Mouse (Mus musculus) activated CD4-positive, CD25-positive, alpha-beta regulatory T cell, adult 4 months (primary cell): ENCODE data around the gene Lgi2. TPM values are rescaled to one million over a fixed set of nuclear protein-coding genes. Genes with fewer than 3 reads are reported as not detected.

ENCODE experiments used
- ATAC-seq: one replicate; pipeline ENCODE4 v1.8.0; 2017
- polyA plus RNA-seq, 2 experiments: library from polyadenylated mRNA; unstranded; fragments of 100-300 nt; shearing (Covaris generic); gene quantifications; one replicate each; pipeline ENCODE4 v1.2.1; 2017

Gene Lgi2
- polyA plus RNA-seq, 2 experiments from 2014 or later: not detected

DNA sequence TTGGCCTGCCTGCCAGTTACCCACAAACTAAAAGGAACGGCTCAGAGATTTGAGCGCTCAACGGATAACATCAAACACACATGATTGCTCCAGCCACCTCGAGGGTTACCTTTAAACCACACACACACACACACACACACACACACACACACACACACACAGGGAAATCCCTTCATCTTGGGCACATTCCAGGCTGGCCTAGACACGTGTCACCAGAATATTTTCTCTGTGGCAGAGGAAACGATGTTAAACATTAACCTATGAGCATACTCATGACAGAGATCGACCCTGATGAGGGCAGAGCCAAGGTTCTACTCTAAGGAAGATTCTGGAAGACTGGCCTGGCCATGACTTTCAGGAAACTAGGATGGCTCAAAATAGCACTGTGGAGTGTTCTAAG lies 29.2 kb downstream of the Lgi2 start:
- no peak for ATAC-seq

DNA sequence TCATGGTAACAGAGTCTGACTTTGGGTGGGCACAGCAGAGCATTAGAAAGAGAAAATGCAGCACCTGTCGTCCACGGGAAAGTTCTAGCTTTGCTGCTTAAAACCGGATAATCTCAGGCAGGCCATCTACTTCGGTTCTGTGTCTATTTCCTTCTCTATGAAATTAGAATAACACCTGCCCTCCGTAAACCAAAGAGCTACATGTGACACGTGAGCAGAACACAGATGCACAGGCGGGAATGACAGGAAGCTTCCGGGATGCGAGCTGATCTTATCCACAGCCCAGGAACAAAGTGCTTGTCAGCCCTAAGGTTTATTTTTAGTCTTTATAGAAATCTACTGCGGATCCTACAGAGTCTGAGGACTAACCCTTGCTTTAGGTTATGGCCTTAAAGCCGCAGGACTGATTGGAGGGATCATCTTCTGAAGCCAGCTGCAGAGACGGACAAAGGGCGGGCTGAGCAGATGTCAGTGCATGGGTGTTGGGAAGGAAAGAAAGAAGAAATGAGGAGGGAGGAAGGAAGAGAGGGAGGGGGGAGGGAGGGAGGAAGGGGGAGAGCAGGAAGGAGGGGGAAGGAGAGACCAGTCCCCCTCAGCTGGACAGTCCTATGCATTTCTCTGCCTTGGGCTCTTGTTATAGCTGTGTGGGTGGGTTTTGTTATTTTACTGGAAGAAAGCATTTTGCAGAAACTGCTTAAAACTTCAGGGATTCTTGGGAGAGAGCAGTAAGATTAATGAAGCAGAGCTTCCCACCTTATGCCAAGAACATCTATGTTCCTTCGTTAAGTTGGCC lies 31.3 kb downstream of the Lgi2 start:
- ATAC-seq: no peak

DNA sequence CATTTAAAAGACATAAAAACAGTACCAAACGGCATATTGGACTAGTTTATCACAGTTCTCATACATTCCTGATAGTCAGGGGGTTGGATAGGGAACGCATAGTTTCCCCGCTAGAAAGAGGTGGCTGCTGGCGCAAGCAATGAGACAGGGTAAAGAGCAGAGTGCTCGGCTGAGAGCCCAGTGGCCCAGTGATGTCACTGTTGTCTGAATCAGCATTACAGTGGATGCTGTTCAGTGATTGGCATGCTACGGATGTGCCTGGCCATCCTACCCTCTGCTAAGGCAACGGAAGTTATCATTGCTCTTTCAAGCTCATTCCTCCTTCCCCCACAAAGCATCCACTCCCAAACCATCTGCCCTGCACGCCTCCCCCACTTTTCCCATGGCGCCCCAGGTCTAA lies 32.6 kb downstream of the Lgi2 start:
- ATAC-seq: no peak

DNA sequence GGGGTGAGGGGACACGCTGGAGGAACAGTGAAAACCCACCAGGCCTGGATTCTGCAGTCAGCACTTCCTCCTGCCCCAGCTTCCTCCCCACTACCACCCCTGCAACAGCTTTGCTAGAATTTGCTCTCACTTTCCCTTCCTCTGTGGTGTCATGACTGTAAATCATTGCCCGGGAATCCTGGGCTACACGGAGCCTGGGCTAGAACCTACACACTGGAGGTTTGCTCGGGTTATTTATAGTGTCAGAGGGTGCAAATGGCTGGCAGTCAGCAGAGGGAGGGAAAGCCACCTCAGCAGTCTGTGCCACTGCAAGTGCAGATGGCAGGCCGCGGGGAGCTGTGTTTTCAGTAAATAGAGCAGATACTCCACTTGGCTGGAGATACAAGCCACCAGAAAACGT lies 37.7 kb downstream of the Lgi2 start:
- no peak for ATAC-seq

DNA sequence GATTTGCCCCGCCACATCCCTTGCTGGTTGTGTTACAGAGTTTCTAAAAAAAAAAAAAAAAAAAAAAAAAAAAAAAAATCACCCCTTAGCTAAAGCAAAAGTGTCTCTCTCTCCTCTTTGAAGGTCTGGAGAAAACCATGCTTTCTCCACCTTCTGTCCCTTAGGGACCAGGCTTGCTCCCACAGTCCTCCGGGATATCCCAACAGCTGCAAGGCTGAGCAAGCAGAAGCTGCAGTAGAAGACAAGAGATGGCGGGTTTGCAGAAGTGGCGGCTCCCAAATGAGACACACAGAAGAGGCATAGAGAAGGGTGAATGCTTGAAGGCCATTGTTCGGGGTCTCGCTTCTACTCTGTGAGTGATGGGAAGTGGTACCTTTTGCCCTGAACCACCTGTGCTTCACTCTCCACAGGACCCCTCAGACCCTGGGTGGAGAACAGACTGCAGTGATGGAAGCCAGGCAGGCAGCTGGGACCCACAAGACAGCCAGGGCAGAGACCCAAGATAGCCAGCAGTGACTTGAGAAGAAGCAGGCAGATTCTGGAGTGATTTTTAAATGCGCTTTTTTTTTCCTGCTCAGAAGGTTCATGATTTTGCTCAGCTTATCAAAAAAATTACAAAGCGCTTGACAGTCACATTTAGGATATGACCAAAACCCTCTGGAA lies 39.8 kb downstream of the Lgi2 start:
- no peak for ATAC-seq

DNA sequence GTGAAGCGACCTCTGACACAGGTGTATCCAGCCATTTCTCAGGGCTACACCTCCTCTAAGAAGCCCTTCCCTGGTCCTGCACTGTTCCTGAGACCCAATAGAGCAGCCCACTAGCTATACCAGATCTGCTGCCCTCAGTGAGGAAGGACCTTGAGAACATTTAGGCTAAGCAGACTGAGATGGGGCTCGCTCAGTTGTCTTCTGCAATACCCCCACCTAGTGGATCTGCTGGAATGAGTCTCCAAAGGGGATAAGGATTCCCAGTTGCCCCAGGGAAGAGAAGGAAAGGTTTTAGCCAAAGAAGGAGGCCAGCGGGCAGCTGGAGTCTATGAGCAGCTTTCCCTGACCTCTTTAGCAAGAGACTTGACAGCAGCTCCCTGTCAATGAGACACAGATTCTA lies 42.1 kb downstream of the Lgi2 start:
- no peak for ATAC-seq

DNA sequence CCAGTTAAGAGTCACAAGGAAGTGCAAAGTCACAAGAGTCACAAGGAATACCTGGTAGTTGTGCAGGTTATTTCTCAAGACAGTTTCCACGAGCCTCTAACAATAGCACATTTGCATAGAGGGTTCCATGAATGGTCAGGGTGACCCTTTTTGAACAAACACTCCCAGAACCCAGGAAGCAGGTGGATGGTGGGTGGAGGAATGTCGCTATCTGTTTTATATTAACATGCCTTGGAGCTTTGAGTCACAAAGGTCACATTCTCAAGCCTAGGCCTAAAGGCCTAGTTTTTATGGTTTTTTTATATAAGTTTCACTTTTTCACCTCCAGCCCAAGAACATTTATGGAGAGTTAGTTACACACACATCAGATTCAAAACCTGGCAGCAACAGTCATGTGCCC lies 46.3 kb downstream of the Lgi2 start:
- no peak for ATAC-seq

DNA sequence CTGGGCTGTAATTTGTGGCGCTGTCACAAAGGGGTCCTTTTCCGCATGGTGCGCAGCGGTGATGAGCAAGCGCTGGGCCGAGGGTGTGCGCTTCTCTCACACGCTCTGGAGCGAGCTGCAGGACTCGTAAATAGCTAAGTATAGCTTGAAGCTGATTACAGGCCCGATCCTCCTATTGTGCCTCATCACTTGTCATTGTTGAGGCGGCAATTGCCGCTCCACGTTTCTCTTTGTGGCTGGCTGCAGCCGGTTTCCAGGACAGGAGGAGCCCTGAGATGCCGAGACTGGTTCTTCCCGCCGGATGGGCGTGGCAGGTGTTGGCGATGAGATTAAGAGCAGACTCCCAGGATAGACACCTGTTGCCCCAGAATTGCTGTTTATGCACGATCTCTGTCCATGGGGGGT lies 50.2 kb downstream of the Lgi2 start:
- ATAC-seq: no peak

DNA sequence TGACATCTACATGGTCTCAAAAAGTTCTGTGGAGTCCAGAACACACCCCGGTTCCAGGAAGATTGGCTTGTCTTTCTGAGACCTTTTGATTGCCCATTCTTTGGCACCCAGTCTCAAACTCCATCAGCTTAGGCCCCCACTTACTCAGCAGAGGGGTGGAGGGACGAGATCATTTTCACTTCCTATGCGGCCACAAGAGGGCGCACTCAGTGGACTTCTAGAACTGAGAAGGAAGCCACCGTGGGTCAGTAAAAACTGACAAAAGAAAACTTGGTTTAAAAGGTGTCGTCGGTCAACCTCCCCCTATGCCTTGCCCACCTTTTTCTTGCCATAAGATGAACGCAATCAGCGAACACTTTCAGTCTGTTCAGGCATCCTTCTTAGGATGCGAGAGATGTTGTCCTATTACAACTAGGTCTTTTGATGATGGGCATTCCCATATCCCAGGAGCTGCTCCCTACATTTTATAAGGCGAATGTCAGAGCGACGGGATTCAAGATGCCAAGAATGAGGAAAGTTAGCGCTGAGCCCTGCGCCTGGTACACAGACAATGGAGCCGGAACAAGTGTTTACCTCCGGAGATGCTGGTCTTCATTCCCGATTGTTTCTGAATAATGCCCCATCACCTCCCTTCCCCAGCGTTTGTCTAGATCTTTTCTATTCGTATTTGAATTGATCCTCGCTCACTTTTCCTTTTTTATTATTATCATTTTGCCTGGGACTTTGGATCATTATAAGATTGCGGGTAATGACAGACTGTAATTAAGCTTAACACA lies 50.8 kb downstream of the Lgi2 start:
- no peak for ATAC-seq

DNA sequence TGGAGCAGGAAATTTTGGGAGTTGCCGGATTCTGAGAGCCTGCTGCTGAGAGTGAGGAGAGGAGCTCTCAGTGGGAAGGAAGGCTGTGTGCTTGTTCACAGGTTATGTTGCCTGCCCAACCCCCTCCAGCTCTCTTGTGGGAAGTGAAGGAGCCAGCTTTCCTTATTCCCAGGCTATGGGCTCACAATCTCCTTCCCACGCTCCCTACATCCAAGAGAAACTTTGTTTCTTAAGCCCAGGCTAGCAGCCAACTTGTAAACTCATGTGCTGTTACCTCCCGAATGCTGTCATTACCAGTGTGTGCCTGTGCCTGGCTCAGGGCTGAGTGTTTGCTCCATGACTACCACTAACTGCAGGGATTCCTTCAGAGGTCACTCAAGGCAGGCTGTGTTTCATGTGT lies 55.2 kb downstream of the Lgi2 start:
- ATAC-seq: no peak

DNA sequence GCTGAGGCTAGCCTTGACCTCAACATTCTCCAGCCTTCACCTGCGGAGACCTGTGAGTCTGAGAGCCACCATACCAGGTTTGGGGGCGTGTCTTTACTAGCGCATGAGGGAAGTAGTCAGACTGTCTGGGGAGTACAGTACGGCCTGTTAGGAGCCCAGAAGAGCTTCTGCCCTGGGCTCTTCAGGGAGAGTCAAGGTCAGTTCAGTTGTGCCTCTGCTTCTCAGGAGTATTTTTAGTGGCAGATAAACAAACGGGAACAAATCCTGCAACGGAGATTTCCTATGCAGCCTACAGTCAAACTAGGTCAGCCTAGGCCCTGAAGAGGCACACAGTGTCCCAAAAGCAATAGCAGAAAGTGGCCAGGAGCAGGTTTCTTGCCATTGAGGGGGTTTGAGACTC lies 56.8 kb downstream of the Lgi2 start:
- no peak for ATAC-seq

DNA sequence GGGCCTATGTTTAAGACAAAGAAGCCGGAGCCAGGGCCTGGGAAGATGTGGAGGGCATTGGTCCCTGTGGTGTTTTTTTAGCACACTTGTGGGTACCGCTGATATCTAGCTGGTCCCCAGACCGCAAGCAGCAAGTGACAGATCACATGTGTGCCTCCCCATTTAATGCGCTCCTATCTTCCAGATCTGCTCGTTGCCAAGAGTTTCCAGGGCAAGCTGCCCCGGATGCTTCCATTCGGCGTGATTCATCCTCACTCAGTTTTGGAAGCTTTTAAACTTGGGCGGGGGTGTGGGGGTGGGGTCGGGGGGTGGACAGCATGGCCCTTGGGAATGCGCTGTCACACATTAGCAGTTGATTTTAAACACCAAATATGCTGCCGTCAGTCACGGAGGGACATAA lies 61.6 kb downstream of the Lgi2 start:
- ATAC-seq: no peak

DNA sequence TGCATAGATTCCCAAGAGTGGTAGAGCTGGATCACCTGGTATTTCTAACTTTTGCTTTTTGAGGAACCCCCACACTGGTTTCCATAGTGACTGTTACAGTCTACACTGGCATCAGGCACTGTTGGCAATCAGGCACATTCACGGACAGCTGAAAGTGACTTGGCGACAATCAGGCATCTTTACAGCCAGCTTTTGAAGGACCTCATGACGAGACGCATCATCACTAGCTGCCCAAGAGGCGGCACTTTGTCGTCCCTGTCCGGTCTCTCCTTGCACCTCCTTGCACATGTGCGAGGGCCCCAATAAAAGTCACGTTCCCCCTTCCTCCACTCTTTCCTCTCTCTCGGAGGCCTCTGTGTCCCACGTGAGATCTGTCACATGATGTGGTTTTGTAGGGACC lies 62.1 kb downstream of the Lgi2 start:
- no peak for ATAC-seq

DNA sequence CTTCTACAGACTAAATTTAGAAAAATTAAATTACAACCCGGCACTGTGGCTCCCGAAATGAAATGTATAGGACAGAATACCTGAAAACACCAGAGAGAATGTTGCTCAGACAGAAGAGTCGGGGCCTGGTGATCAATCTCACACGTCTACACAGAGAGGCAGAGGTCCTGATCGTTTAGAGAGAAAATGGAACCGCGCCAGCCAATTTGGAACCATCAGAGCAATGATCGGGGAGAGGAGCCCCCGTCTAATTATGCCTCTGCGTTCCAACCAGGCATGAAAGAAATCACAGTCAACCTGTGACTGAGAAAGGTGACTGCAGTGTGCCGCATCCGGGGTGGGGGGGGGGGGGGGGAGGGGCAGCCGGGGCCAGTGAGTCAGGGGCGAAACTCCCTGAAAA lies 70.6 kb downstream of the Lgi2 start:
- ATAC-seq: no peak

DNA sequence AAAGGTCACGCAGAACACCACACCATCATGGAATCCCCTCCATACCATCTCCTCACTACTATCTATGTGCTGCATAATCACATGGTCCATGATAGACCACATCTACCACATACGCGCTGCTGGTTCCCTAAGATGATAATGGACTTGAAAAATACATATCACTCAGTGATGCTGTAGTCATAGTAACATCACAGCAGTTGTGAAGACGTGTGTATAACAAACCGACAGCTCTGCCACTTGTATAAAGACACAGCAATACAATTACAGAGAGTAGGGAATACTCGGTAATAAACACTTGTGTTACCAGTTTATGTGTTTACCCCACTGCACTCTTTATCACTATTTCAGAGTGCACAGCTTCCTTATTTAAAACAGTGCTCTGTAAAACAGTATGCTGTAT lies 74.8 kb downstream of the Lgi2 start:
- ATAC-seq: no peak

DNA sequence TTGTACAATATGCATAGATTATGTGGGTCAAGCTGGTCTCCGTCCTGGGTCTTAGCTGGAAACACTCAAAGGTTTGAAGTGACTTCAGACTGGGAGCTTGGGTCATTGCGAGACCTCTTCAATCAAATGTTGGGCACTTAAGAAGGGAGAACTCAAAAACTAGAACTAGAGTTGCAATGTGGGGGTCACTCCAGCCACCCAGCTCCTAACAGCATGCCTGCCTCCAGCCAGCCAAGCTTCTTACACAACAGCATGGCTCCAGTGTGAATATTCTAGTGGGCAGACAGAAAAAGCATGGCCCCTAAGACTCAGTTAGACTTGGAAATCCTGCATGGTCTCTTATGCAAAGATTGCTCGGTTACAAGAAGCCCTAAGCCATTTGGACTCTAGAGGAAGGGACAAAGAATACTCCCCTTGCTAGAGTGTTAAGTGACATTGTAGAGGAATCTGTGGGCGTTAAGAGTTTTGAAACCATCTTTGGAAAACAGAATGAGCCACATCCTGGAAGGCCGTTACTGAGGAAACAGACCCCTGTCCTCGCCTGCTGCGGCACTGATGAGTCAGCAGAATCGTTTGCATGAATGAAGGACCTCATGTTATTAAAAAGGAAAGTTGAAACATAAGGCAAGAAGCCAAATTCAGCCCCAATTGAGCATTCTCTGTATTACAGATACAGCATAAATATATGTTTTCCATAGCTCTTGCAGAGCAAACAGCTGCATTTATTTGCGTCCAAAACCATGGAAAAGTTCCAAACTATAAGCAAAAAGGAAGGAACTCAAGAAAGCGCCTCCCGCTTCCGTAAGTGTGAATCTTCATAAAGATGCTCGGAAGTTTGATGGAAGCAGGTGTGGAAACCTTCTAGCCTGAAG lies 78.5 kb downstream of the Lgi2 start:
- ATAC-seq: no peak

Other genes starting within 250 kb of the Lgi2 start
- under 1 TPM in 1 of 2 experiments, not detected in 1; 0.11 TPM for gene Sod3, start 202.7 kb downstream of the Lgi2 start, polyA plus RNA-seq
- gene Ccdc149, start 94.9 kb downstream of the Lgi2 start, polyA plus RNA-seq: not detected
- gene Sepsecs, start 103.2 kb upstream of the Lgi2 start, polyA plus RNA-seq: 1 to 10 TPM; 4.1 to 4.4 TPM
- 1 to 10 TPM; 1.3 to 1.5 TPM for gene Pi4k2b, start 175.1 kb upstream of the Lgi2 start, polyA plus RNA-seq
- 10 to 100 TPM; 10.2 to 12.4 TPM for gene Zcchc4, start 208.9 kb upstream of the Lgi2 start, polyA plus RNA-seq